Mouse (Mus musculus) liver, embryonic 14.5 days (tissue): ENCODE data around the gene Ppp1r37.

Experiments
- CTCF ChIP-seq: IDR thresholded peaks from 2 replicates; pipeline ENCODE4 v1.5.1; 2016; ENCODE audit warnings: antibody characterized with exemption, low read depth, control low read depth
- EP300 ChIP-seq: IDR thresholded peaks from 2 replicates; pipeline ENCODE4 v1.6.1; 2016; ENCODE audit warnings: antibody characterized with exemption, low read depth

GRCm38 (mm10) chr7:19495521-19496213 lies 67.2 kb downstream of the Ppp1r37 start:
- TF ChIP-seq EP300 (no peak), CTCF (no peak)
